Mouse (Mus musculus) forebrain, embryonic 14.5 days (tissue): ENCODE data around the gene Mkln1. TPM values are rescaled to one million over a fixed set of nuclear protein-coding genes. Genes with fewer than 3 reads are reported as not detected.
"Not testable (repeated sequence)": the region's sequence is repeated elsewhere in the genome, so short reads cannot be mapped to it uniquely, and the experiment has no call there.

Experiments used
- ATAC-seq: fragments of 200-750 bp; cut with Nextera tagmentation; 2 replicates; pipeline ENCODE4 v1.8.0; 2017; ENCODE audit warnings: mild to moderate bottlenecking, moderate library complexity
- DNase-seq: peaks from one replicate; pipeline ENCODE4 v3.0.0-alpha.2; 2015; ENCODE audit warnings: low spot score
- H3K27ac ChIP-seq: fragments of 300-500 bp; sonication (generic); 2 replicates; pipeline ENCODE4 v1.5.1; 2014; ENCODE audit warnings: low read depth, mild to moderate bottlenecking, control low read depth, low read length, moderate library complexity
- H3K27me3 ChIP-seq: fragments of 300-500 bp; sonication (generic); replicated peaks from 2 replicates; pipeline ENCODE4 v1.6.1; 2014; ENCODE audit warnings: low read length, control low read depth, mixed read lengths; ENCODE audit not compliant: control insufficient read depth, insufficient read depth
- H3K36me3 ChIP-seq: fragments of 300-500 bp; sonication (generic); 2 replicates; pipeline ENCODE4 v1.6.1; 2014; ENCODE audit warnings: low read length, control low read depth; ENCODE audit not compliant: control insufficient read depth, insufficient read depth
- H3K4me1 ChIP-seq: fragments of 300-500 bp; sonication (generic); 2 replicates; pipeline ENCODE4 v1.6.1; 2014; ENCODE audit warnings: antibody characterized with exemption, low read length, control low read depth; ENCODE audit not compliant: control insufficient read depth, insufficient read depth
- H3K4me2 ChIP-seq: fragments of 300-500 bp; sonication (generic); 2 replicates; pipeline ENCODE4 v1.6.1; 2014; ENCODE audit warnings: mild to moderate bottlenecking, control low read depth, low read length
- H3K4me3 ChIP-seq: fragments of 300-500 bp; sonication (generic); 2 replicates; pipeline ENCODE4 v1.5.1; 2014; ENCODE audit warnings: low read depth, low read length, control low read depth
- H3K9ac ChIP-seq: fragments of 300-500 bp; sonication (generic); 2 replicates; pipeline ENCODE4 v1.6.1; 2014; ENCODE audit warnings: mild to moderate bottlenecking, low read length, control low read depth, moderate library complexity
- H3K9me3 ChIP-seq: fragments of 300-500 bp; sonication (generic); replicated peaks from 2 replicates; pipeline ENCODE4 v1.6.1; 2016; ENCODE audit warnings: low read length, control low read depth, mixed read lengths; ENCODE audit not compliant: control insufficient read depth
- WGBS: fragments of 180-500 bp; shearing (Covaris S2); extraction: QIAGEN DNeasy Blood & Tissue Kit; methylation state at CpG from one replicate; pipeline ENCODE4 v1.1.7; 2014; 5-methylcytosine and 5-hydroxymethylcytosine counted together
- polyA plus RNA-seq: library from polyadenylated mRNA; unstranded; fragments of >200 nt; fragmentation: Nextera tagmentation; extraction: Ambion mirVana; gene quantifications from 2 replicates; pipeline ENCODE4 v1.2.1, GENCODE M21; 2014

Gene Mkln1
- polyA plus RNA-seq, 1 experiment from 2014 or later = 156 TPM

GRCm38 (mm10) chr6:31561948-31562347, 163.4 kb downstream of the Mkln1 start:
- not testable (repeated sequence) for DNase-seq, ATAC-seq, H3K36me3 ChIP-seq, H3K27ac ChIP-seq, H3K9me3 ChIP-seq, H3K27me3 ChIP-seq
- peaks cover 24% of the 10 kb centered on the region for H3K4me1 ChIP-seq
- H3K4me3 ChIP-seq = peak overlapping the region; percentile 76
- peak overlapping the region; percentile 96 for H3K4me2 ChIP-seq
- 53% methylated on average over 3 of the region's 3 CpGs for WGBS
- peak overlapping the region; percentile 84; the same call in 1 of the 2 replicates for H3K9ac ChIP-seq

DNA sequence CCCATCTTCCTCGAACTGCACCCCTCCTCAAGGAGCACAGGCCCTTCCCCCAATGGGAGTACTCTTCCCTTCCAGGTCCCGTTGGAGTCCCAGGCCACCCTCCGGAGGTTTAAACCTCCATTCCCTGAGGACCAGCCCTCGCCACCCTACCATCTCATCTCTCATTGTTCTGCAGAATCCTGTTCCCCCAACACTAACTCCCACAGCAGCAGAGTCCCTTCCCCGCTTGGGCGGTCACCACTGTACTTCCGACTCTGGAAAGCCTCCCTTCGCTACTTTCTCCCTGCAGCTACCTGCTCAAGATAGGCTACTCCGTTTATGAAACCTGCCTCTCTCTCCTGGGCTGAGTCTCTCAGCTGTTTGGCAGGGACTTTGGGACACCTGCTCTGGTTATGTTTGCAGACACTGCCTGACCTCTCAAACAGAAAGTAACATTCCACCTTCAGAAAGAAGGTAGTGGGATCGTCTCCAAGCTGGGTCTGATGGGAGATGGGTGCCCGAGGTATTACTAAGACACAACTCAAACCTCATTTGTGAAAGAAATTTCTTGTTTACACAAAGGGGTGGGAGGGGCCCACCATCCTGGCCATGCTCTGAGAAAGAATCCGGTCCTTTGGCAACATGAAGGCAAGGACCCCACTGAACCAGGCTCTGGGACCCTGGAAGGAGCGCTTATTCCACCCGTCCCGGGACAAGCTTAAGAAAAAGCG, 164.0 kb downstream of the Mkln1 start:
- Histone ChIP-seq H3K4me1 (peaks cover 24% of the 10 kb centered on the region), H3K27ac (no peak overlapping the region), H3K4me2 (peak overlapping the region; percentile 96), H3K27me3 (no peaks in the 10 kb centered on the region), H3K4me3 (peak overlapping the region; percentile 76), H3K36me3 (no peaks in the 10 kb centered on the region), H3K9me3 (no peaks in the 10 kb centered on the region), H3K9ac (peak overlapping the region; percentile 84)
- ATAC-seq = no peak
- 9% methylated on average over 16 of the region's 16 CpGs for WGBS
- peak; percentile 31 for DNase-seq

- Histone ChIP-seq H3K9me3 (no peaks in the 10 kb centered on the region), H3K9ac (peak within 1 kb of the TSS; percentile 84), H3K27me3 (no peaks in the 10 kb centered on the region), H3K4me1 (peaks cover 24% of the 10 kb centered on the region), H3K27ac (peak within 1 kb of the TSS; percentile 60), H3K36me3 (no peaks in the 10 kb centered on the region), H3K4me3 (peak within 1 kb of the TSS; percentile 76), H3K4me2 (peak within 1 kb of the TSS; percentile 96)
- WGBS = under 1% methylated on average over 73 of the region's 91 CpGs
- peak; percentile 86 for DNase-seq
- ATAC-seq = peak; percentile 92
These were observed 165.0 kb downstream of the Mkln1 start, which contains the start of gene Podxl for GRCm38 (mm10) chr6:31563235-31564181. TSS of gene Podxl (minus strand) at chr6:31563981.

DNA sequence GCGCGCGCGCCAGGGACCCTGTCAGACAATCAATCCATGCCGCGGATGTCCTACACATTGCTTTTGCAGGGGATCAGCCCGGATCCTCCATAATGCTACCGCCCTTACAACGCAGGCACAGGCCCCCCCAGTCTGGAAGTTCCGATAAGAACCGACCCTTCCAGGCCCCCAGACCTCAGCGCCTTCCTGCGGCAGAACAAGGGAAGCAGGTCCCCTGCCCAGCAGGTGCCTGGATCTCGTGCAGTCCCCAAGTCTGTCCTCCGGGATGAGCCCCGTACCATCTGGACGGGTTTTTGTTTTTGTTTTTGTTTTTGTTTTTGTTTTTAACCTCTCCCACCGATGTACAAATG, 165.6 kb downstream of the Mkln1 start:
- under 1% methylated on average over 18 of the region's 18 CpGs for WGBS
- peak overlapping the region; percentile 76 for H3K4me3 ChIP-seq
- ATAC-seq (no peak; the same call in 1 of the 2 replicates), DNase-seq (no peak)
- H3K9ac ChIP-seq = peak overlapping the region; percentile 84
- H3K36me3 ChIP-seq = no peaks in the 10 kb centered on the region
- H3K4me1 ChIP-seq = peaks cover 24% of the 10 kb centered on the region
- no peaks in the 10 kb centered on the region for H3K27me3 ChIP-seq
- H3K27ac ChIP-seq = peak overlapping the region; percentile 33; the same call in 1 of the 2 replicates
- no peaks in the 10 kb centered on the region for H3K9me3 ChIP-seq
- H3K4me2 ChIP-seq = peak overlapping the region; percentile 96

GRCm38 (mm10) chr6:31564901-31565391, 166.4 kb downstream of the Mkln1 start:
- H3K9me3 ChIP-seq = no peaks in the 10 kb centered on the region
- peak overlapping the region; percentile 9; the same call in 1 of the 2 replicates for H3K27ac ChIP-seq
- no peaks in the 10 kb centered on the region for H3K27me3 ChIP-seq
- no peaks in the 10 kb centered on the region for H3K36me3 ChIP-seq
- H3K4me1 ChIP-seq = peaks cover 24% of the 10 kb centered on the region
- H3K4me2 ChIP-seq = peak overlapping the region; percentile 96
- 3% methylated on average over 17 of the region's 17 CpGs for WGBS
- peak; percentile 61 for DNase-seq
- H3K4me3 ChIP-seq = peak overlapping the region; percentile 76
- no peak for ATAC-seq
- H3K9ac ChIP-seq = peak overlapping the region; percentile 84; the same call in 1 of the 2 replicates

Other genes with a start within 250 kb of the Mkln1 start
- gene Podxl, start 165.2 kb downstream of the Mkln1 start, polyA plus RNA-seq = 9.3 and 10.7 TPM in 2 replicates